Mouse (Mus musculus) embryonic fibroblast, embryonic 13.5 days (primary cell): ENCODE results near the gene Gm21981. TPM values are rescaled to one million over a fixed set of nuclear protein-coding genes. Genes with fewer than 3 reads are reported as not detected.

Experiments
- H3K27ac ChIP-seq: 2 replicates; pipeline ENCODE4 v1.5.1; 2012; ENCODE audit warnings: low read length, control low read depth, inconsistent platforms; ENCODE audit not compliant: insufficient read depth
- H3K4me1 ChIP-seq: 2 replicates; pipeline ENCODE4 v1.6.1; 2011; ENCODE audit warnings: low read length; ENCODE audit not compliant: control insufficient read depth, insufficient read depth
- H3K4me3 ChIP-seq: 2 replicates; pipeline ENCODE4 v1.5.1; 2011; ENCODE audit warnings: mild to moderate bottlenecking, control low read depth, low read length; ENCODE audit not compliant: insufficient read depth
- CTCF ChIP-seq: IDR thresholded peaks from 2 replicates; pipeline ENCODE4 v1.5.1; 2011; ENCODE audit warnings: mild to moderate bottlenecking, control low read depth, low read length, moderate library complexity, borderline replicate concordance; ENCODE audit not compliant: insufficient read depth
- POLR2A ChIP-seq: IDR thresholded peaks from 2 replicates; pipeline ENCODE4 v1.6.1; 2011; ENCODE audit warnings: low read depth, mild to moderate bottlenecking, control low read depth, low read length, moderate library complexity
- polyA plus RNA-seq: library from polyadenylated mRNA; stranded (reverse); fragments of >200 nt; gene quantifications from 2 replicates; pipeline ENCODE4 v1.2.4, GENCODE M21; 2011; ENCODE audit warnings: low read depth; ENCODE audit not compliant: missing spikeins, insufficient read length

The Gm21981 gene
- polyA plus RNA-seq, 1 experiment = 3.0 TPM

GRCm38 (mm10) chr17:47730633-47731575 is 36.6 kb upstream of the Gm21981 start:
- no peak overlapping the region for H3K4me3 ChIP-seq
- TF ChIP-seq CTCF (no peak), POLR2A (no peak)
- H3K4me1 ChIP-seq = no peaks in the 10 kb centered on the region
- no peak overlapping the region for H3K27ac ChIP-seq

GRCm38 (mm10) chr17:47726566-47726965 is 32.3 kb upstream of the Gm21981 start, which contains the start of gene Pgc:
TSS of gene Pgc (plus strand) at chr17:47726842.
- Histone ChIP-seq H3K4me3 (no peak within 1 kb of the TSS), H3K4me1 (no peaks in the 10 kb centered on the region), H3K27ac (no peak within 1 kb of the TSS)
- no peak for TF ChIP-seq POLR2A
- no peak for TF ChIP-seq CTCF

- H3K27ac ChIP-seq = no peak overlapping the region
- no peak overlapping the region for H3K4me3 ChIP-seq
- no peaks in the 10 kb centered on the region for H3K4me1 ChIP-seq
- TF ChIP-seq CTCF = no peak
- no peak for TF ChIP-seq POLR2A
Measured at GRCm38 (mm10) chr17:47721183-47721582, 26.9 kb upstream of the Gm21981 start.

- TF ChIP-seq CTCF (no peak), POLR2A (no peak)
- Histone ChIP-seq H3K4me1 (no peaks in the 10 kb centered on the region), H3K27ac (no peak overlapping the region), H3K4me3 (no peak overlapping the region)
Measured at GRCm38 (mm10) chr17:47715037-47715436, 20.8 kb upstream of the Gm21981 start.

- Histone ChIP-seq H3K4me1 (no peaks in the 10 kb centered on the region), H3K4me3 (no peak overlapping the region), H3K27ac (no peak overlapping the region)
- TF ChIP-seq POLR2A = no peak
- TF ChIP-seq CTCF = no peak
Measured at GRCm38 (mm10) chr17:47712889-47713571, 18.8 kb upstream of the Gm21981 start.

GRCm38 (mm10) chr17:47711883-47712282 is 17.6 kb upstream of the Gm21981 start:
- Histone ChIP-seq H3K27ac (no peak overlapping the region), H3K4me1 (no peaks in the 10 kb centered on the region), H3K4me3 (no peak overlapping the region)
- TF ChIP-seq CTCF (no peak), POLR2A (no peak)

GRCm38 (mm10) chr17:47710036-47710435 is 15.8 kb upstream of the Gm21981 start:
- TF ChIP-seq CTCF (no peak), POLR2A (no peak)
- no peak overlapping the region for H3K4me3 ChIP-seq

GRCm38 (mm10) chr17:47708972-47709371 is 14.7 kb upstream of the Gm21981 start:
- Histone ChIP-seq H3K27ac (no peak overlapping the region), H3K4me1 (no peaks in the 10 kb centered on the region), H3K4me3 (no peak overlapping the region)
- TF ChIP-seq POLR2A (no peak), CTCF (no peak)

More at GRCm38 (mm10) chr17:47710036-47710435, 15.8 kb upstream of the Gm21981 start:
- H3K27ac ChIP-seq = no peak overlapping the region
- no peaks in the 10 kb centered on the region for H3K4me1 ChIP-seq

GRCm38 (mm10) chr17:47707961-47708360 is 13.7 kb upstream of the Gm21981 start:
- no peaks in the 10 kb centered on the region for H3K4me1 ChIP-seq
- no peak overlapping the region for H3K4me3 ChIP-seq
- no peak overlapping the region for H3K27ac ChIP-seq
- TF ChIP-seq POLR2A (no peak), CTCF (no peak)

GRCm38 (mm10) chr17:47706196-47706595 is 11.9 kb upstream of the Gm21981 start:
- Histone ChIP-seq H3K4me1 (no peaks in the 10 kb centered on the region; the same call in 1 of the 2 replicates), H3K4me3 (no peak overlapping the region), H3K27ac (no peak overlapping the region)
- TF ChIP-seq CTCF (no peak), POLR2A (no peak)
